18 mouse cellular contexts compared by ENCODE assay signal in genomic region chr2:72230545-72230944, GRCm38 (mm10). TPM values are rescaled to one million over a fixed set of nuclear protein-coding genes. Genes with fewer than 3 reads are reported as not detected.
A peak's percentile ranks its signal among the peaks of the same experiment; 100 is the strongest.
DNase-seq lines count a peak whose midpoint lies in the region; ATAC-seq lines count a peak whose summit lies in the region.
"Had no signal": no experiment of that assay in that cellular context is flagged by ENCODE, and none has a peak within 500 bp of the region (broad histone marks: within the 10 kb centered on the region; RNA-seq: fewer than 3 reads in every experiment).

No protein-coding gene starts in this region.

- no peak for ATAC-seq in embryonic facial prominence, embryonic 13.5 days (ENCODE audit: insufficient number of reproducible peaks, insufficient read depth, low FRiP score, low TSS enrichment, low read depth)
- ATAC-seq in kidney, embryonic 14.5 days (ENCODE audit: low FRiP score, low TSS enrichment) = no peak
- ATAC-seq: forebrain, postnatal 0 days; intestine, embryonic 16.5 days had no signal

- H3K9me3 ChIP-seq in embryonic facial prominence, embryonic 13.5 days = no peaks in the 10 kb centered on the region
- H3K9me3 ChIP-seq in embryonic facial prominence, embryonic 10.5 days = no peaks in the 10 kb centered on the region
- no peaks in the 10 kb centered on the region for H3K9me3 ChIP-seq in kidney, embryonic 14.5 days (ENCODE audit: control insufficient read depth, low read length)
- H3K9me3 ChIP-seq: hindbrain, embryonic 15.5 days; neural tube, embryonic 13.5 days had no signal

- H3K27me3 ChIP-seq in embryonic facial prominence, embryonic 13.5 days = no peaks in the 10 kb centered on the region
- H3K27me3 ChIP-seq in embryonic facial prominence, embryonic 10.5 days (replicated peaks; ENCODE audit: low read depth, poor library complexity, severe bottlenecking) = 0 out of 2 replicates have a peak, but pooled peaks cover 5% of the 10 kb centered on the region
- H3K27me3 ChIP-seq in kidney, embryonic 14.5 days (ENCODE audit: control insufficient read depth, insufficient read depth, low read length) = no peaks in the 10 kb centered on the region
- H3K27me3 ChIP-seq: CH12.LX had no signal

- no peak for DNase-seq in embryonic facial prominence, embryonic 10.5 days (ENCODE audit: low spot score)
- DNase-seq in kidney, adult 8-10 months = peak; percentile 59 to 60
- peak; percentile 29 for DNase-seq in kidney, postnatal 10 days
- DNase-seq in lung, postnatal 36 days = peak; percentile 15
- DNase-seq in B cell, adult 2 months = no peak
- DNase-seq in gastrocnemius, postnatal 4 days (ENCODE audit: low spot score in 2 of 2) = no peak
- DNase-seq: adrenal gland, postnatal 10 days; cerebellum, adult 18-20 months; cerebellum, postnatal 36 days; forebrain, postnatal 0 days; right cerebral cortex, postnatal 25 days; thymus, postnatal 25 days had no signal

- 80% methylated on average over 9 of the region's 9 CpGs for WGBS in embryonic facial prominence, embryonic 13.5 days
- 88% methylated on average over 9 of the region's 9 CpGs for WGBS in embryonic facial prominence, embryonic 10.5 days
- WGBS in kidney, embryonic 14.5 days = 73% methylated on average over 9 of the region's 9 CpGs

- H3K4me3 ChIP-seq in embryonic facial prominence, embryonic 13.5 days = no peak overlapping the region
- no peak overlapping the region for H3K4me3 ChIP-seq in embryonic facial prominence, embryonic 10.5 days
- no peak overlapping the region for H3K4me3 ChIP-seq in kidney, embryonic 14.5 days (ENCODE audit: low read length)
- H3K4me3 ChIP-seq: hindbrain, embryonic 15.5 days; neural tube, embryonic 13.5 days had no signal

- H3K36me3 ChIP-seq in embryonic facial prominence, embryonic 13.5 days = no peaks in the 10 kb centered on the region
- no peaks in the 10 kb centered on the region for H3K36me3 ChIP-seq in embryonic facial prominence, embryonic 10.5 days (replicated peaks)
- no peaks in the 10 kb centered on the region for H3K36me3 ChIP-seq in kidney, embryonic 14.5 days (ENCODE audit: control insufficient read depth, insufficient read depth, low read length)

- peak overlapping the region; percentile 16; the same call in 1 of the 2 replicates for H3K27ac ChIP-seq in embryonic facial prominence, embryonic 13.5 days
- no peak overlapping the region for H3K27ac ChIP-seq in embryonic facial prominence, embryonic 10.5 days (replicated peaks)
- H3K27ac ChIP-seq in kidney, embryonic 14.5 days (ENCODE audit: low read depth, low read length) = no peak overlapping the region
- H3K27ac ChIP-seq: hindbrain, embryonic 15.5 days; neural tube, embryonic 13.5 days had no signal

- peaks cover 27% of the 10 kb centered on the region for H3K4me1 ChIP-seq in embryonic facial prominence, embryonic 13.5 days
- no peaks in the 10 kb centered on the region; the same call in 1 of the 2 replicates for H3K4me1 ChIP-seq in embryonic facial prominence, embryonic 10.5 days
- H3K4me1 ChIP-seq in kidney, embryonic 14.5 days (ENCODE audit: control insufficient read depth, insufficient read depth, low read length) = no peaks in the 10 kb centered on the region

- H3K9ac ChIP-seq in embryonic facial prominence, embryonic 13.5 days = no peak overlapping the region
- H3K9ac ChIP-seq in kidney, embryonic 14.5 days (ENCODE audit: low read depth, low read length) = no peak overlapping the region
- H3K9ac ChIP-seq: forebrain, postnatal 0 days; hindbrain, embryonic 15.5 days; neural tube, embryonic 13.5 days had no signal

- H3K4me2 ChIP-seq in embryonic facial prominence, embryonic 13.5 days = no peak overlapping the region
- H3K4me2 ChIP-seq in kidney, embryonic 14.5 days (replicated peaks; ENCODE audit: low read depth, low read length) = no peak overlapping the region
- H3K4me2 ChIP-seq: hindbrain, embryonic 15.5 days; neural tube, embryonic 13.5 days had no signal

RNA-seq across cellular contexts. Expression of gene Map3k20, which starts 54.9 kb away (rescaled TPM):
- 17.6 and 19.7 TPM in 2 replicates for polyA plus RNA-seq in embryonic facial prominence, embryonic 13.5 days (2015; fragmentation: Nextera tagmentation; extraction: Ambion mirVana)
- 7.3 and 8.7 TPM in 2 replicates for polyA plus RNA-seq in embryonic facial prominence, embryonic 10.5 days (2016; fragmentation: Nextera tagmentation; extraction: Ambion mirVana)
- polyA plus RNA-seq in kidney, embryonic 14.5 days (2014; fragmentation: Nextera tagmentation; extraction: Ambion mirVana) = 9.8 and 15.7 TPM in 2 replicates
- 100 to 1,000 TPM; 202 to 229 TPM for total RNA-seq in gastrocnemius, postnatal 4 days (2021)

Comparison
In these comparisons a context has a peak if more than half of its experiments do, and no peak if none do; other contexts are left out.
1. DNase-seq: peak in kidney, adult 8-10 months (2 of 2), kidney, postnatal 10 days (single experiment) and lung, postnatal 36 days (single experiment); none in embryonic facial prominence, embryonic 10.5 days (single experiment), B cell, adult 2 months (0 of 2) and gastrocnemius, postnatal 4 days (0 of 2).